18 mouse cellular contexts compared by ENCODE assay signal in the genomic region with DNA sequence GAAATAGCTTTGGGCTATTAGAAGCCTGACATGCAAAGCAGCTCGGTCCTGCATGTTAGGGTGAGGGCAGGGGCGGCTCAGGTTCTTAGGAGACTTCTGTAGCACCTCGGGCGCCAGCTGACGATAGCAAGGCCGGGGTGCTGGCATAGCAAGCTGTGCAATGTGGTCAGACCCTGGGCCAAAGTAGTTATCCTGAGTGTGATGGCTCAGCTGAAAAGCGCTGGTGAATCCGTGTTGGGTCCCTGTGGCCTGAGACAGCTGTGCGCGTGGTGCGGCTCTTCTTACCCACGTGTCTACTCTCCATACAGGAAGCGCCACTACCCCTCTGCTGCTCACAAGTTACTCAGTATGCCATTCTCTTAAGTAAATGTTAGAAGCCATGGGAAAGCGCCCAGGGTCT.
DNase-seq lines count a peak whose midpoint lies in the region; ATAC-seq lines count a peak whose summit lies in the region.
"Had no signal": no experiment of that assay in that cellular context is flagged by ENCODE, and none has a peak within 500 bp of the region (broad histone marks: within the 10 kb centered on the region; RNA-seq: fewer than 3 reads in every experiment).

No protein-coding gene starts in this region.

- 0 out of 2 replicates have a peak overlapping the region, but pooled peaks have one; percentile 52 for H3K27ac ChIP-seq in hindbrain, embryonic 13.5 days
- H3K27ac ChIP-seq in hindbrain, embryonic 12.5 days, result no peak overlapping the region
- H3K27ac ChIP-seq in midbrain, embryonic 15.5 days, result 0 out of 2 replicates have a peak overlapping the region, but pooled peaks have one; percentile 39
- H3K27ac ChIP-seq in midbrain, embryonic 10.5 days (replicated peaks), result no peak overlapping the region
- H3K27ac ChIP-seq: embryonic facial prominence, embryonic 13.5 days; heart, adult 2 months; intestine, embryonic 15.5 days had no signal

- H3K27me3 ChIP-seq in hindbrain, embryonic 13.5 days, result no peaks in the 10 kb centered on the region
- no peaks in the 10 kb centered on the region for H3K27me3 ChIP-seq in hindbrain, embryonic 12.5 days
- no peaks in the 10 kb centered on the region for H3K27me3 ChIP-seq in midbrain, embryonic 15.5 days (replicated peaks)
- H3K27me3 ChIP-seq in midbrain, embryonic 10.5 days (ENCODE audit: low read depth, poor library complexity, severe bottlenecking), result no peaks in the 10 kb centered on the region
- H3K27me3 ChIP-seq: embryonic facial prominence, embryonic 13.5 days; forebrain, embryonic 12.5 days; heart, embryonic 12.5 days; intestine, embryonic 15.5 days had no signal

- ATAC-seq in hindbrain, embryonic 13.5 days (ENCODE audit: low FRiP score), result no peak
- ATAC-seq in hindbrain, embryonic 12.5 days (ENCODE audit: low FRiP score), result no peak
- ATAC-seq in midbrain, embryonic 15.5 days (replicated peaks), result no peak
- ATAC-seq: activated CD4-positive, CD25-positive, alpha-beta regulatory T cell, adult 4 months; intestine, embryonic 15.5 days had no signal

- H3K9me3 ChIP-seq in hindbrain, embryonic 13.5 days, result no peaks in the 10 kb centered on the region
- H3K9me3 ChIP-seq in hindbrain, embryonic 12.5 days (replicated peaks), result no peaks in the 10 kb centered on the region
- H3K9me3 ChIP-seq in midbrain, embryonic 15.5 days, result no peaks in the 10 kb centered on the region
- no peaks in the 10 kb centered on the region for H3K9me3 ChIP-seq in midbrain, embryonic 10.5 days (replicated peaks)
- H3K9me3 ChIP-seq: embryonic facial prominence, embryonic 13.5 days; forebrain, embryonic 12.5 days; heart, embryonic 12.5 days; hindbrain, embryonic 10.5 days; intestine, embryonic 15.5 days had no signal

- no peak overlapping the region for H3K4me3 ChIP-seq in hindbrain, embryonic 13.5 days
- H3K4me3 ChIP-seq in hindbrain, embryonic 12.5 days, result no peak overlapping the region
- H3K4me3 ChIP-seq in midbrain, embryonic 15.5 days, result no peak overlapping the region
- H3K4me3 ChIP-seq in midbrain, embryonic 10.5 days, result no peak overlapping the region
- H3K4me3 ChIP-seq: embryonic facial prominence, embryonic 13.5 days; forebrain, embryonic 12.5 days; heart, adult 2 months; heart, embryonic 12.5 days; hindbrain, embryonic 10.5 days; intestine, embryonic 15.5 days had no signal

- no peak overlapping the region for H3K4me2 ChIP-seq in hindbrain, embryonic 13.5 days
- no peak overlapping the region for H3K4me2 ChIP-seq in hindbrain, embryonic 12.5 days (replicated peaks)
- H3K4me2 ChIP-seq in midbrain, embryonic 15.5 days, result no peak overlapping the region
- H3K4me2 ChIP-seq: embryonic facial prominence, embryonic 13.5 days; forebrain, embryonic 12.5 days; heart, embryonic 12.5 days; intestine, embryonic 15.5 days had no signal

- H3K4me1 ChIP-seq in hindbrain, embryonic 13.5 days (replicated peaks), result peaks cover 12% of the 10 kb centered on the region
- H3K4me1 ChIP-seq in hindbrain, embryonic 12.5 days, result peaks cover 11% of the 10 kb centered on the region
- H3K4me1 ChIP-seq in midbrain, embryonic 15.5 days, result peaks cover 11% of the 10 kb centered on the region
- H3K4me1 ChIP-seq in midbrain, embryonic 10.5 days, result peaks cover 4% of the 10 kb centered on the region
- H3K4me1 ChIP-seq: embryonic facial prominence, embryonic 13.5 days; heart, embryonic 12.5 days; hindbrain, embryonic 10.5 days; intestine, embryonic 15.5 days had no signal

- 88% methylated on average over 14 of the region's 14 CpGs for WGBS in hindbrain, embryonic 13.5 days
- 87% methylated on average over 14 of the region's 14 CpGs for WGBS in hindbrain, embryonic 12.5 days
- WGBS in midbrain, embryonic 15.5 days, result 84% methylated on average over 14 of the region's 14 CpGs
- 92% methylated on average over 14 of the region's 14 CpGs for WGBS in midbrain, embryonic 10.5 days

- no peaks in the 10 kb centered on the region for H3K36me3 ChIP-seq in hindbrain, embryonic 13.5 days
- H3K36me3 ChIP-seq in hindbrain, embryonic 12.5 days, result no peaks in the 10 kb centered on the region
- no peaks in the 10 kb centered on the region for H3K36me3 ChIP-seq in midbrain, embryonic 15.5 days (replicated peaks)
- H3K36me3 ChIP-seq in midbrain, embryonic 10.5 days, result peaks cover 4% of the 10 kb centered on the region; the same call in 1 of the 2 replicates
- H3K36me3 ChIP-seq: forebrain, embryonic 12.5 days; intestine, embryonic 15.5 days had no signal

- no peak for DNase-seq in midbrain, embryonic 10.5 days (ENCODE audit: low spot score)
- DNase-seq in ZHBTc4 (ENCODE audit: low read depth, low spot score), result peak; percentile 16
- DNase-seq in right cerebral cortex, adult 2 months (ENCODE audit: low spot score in 2 of 2), result no peak
- DNase-seq in ovary, postnatal 10 days (ENCODE audit: low spot score), result no peak
- DNase-seq: adrenal gland, postnatal 14 days; cerebellum, adult 18-20 months; cerebellum, adult 9-11 months; cerebellum, postnatal 36 days; heart, adult 2 months had no signal

- no peak overlapping the region for H3K9ac ChIP-seq in hindbrain, embryonic 13.5 days
- no peak overlapping the region for H3K9ac ChIP-seq in hindbrain, embryonic 12.5 days
- H3K9ac ChIP-seq in midbrain, embryonic 15.5 days, result no peak overlapping the region
- H3K9ac ChIP-seq: embryonic facial prominence, embryonic 13.5 days; forebrain, embryonic 12.5 days; heart, embryonic 12.5 days; intestine, embryonic 15.5 days had no signal

Comparison
In these comparisons a context has a peak if more than half of its experiments do, and no peak if none do; other contexts are left out.
1. H3K27ac ChIP-seq: peak in hindbrain, embryonic 13.5 days (single experiment) and midbrain, embryonic 15.5 days (single experiment); none in hindbrain, embryonic 12.5 days (single experiment) and midbrain, embryonic 10.5 days (single experiment).